22 mouse cellular contexts compared by ENCODE assay signal in the genomic region with DNA sequence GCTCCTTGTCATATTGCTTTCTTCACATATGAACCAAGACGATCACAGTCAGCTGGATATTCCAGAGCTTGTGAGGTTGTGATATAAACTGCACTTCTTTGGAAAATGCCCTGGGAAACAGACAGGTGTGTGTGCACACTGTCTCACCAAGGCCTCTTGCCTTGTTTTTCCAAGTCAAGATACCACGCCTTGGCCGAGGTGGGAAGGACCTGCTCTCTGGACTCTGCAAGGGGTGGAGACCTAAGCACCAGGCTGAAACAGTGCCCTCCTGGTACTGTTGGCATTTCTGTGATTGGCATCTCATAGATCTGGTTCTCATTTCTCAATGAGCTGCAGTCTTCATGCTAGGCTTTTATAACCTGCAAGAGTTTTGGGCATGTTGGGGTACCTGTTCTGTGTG.
"Had no signal": no experiment of that assay in that cellular context is flagged by ENCODE, and none has a peak within 500 bp of the region (broad histone marks: within the 10 kb centered on the region; RNA-seq: fewer than 3 reads in every experiment).

No protein-coding gene starts in this region.

- H3K9me3 ChIP-seq: heart, embryonic 13.5 days; heart, embryonic 15.5 days; hindbrain, embryonic 13.5 days; hindbrain, embryonic 15.5 days; limb, embryonic 10.5 days; limb, embryonic 12.5 days had no signal

- H3K27ac ChIP-seq: heart, adult 2 months; heart, embryonic 13.5 days; heart, embryonic 15.5 days; hindbrain, embryonic 13.5 days; hindbrain, embryonic 15.5 days; hindbrain, postnatal 0 days; layer of hippocampus, adult 2 months; left cerebral cortex, adult 2 months; limb, embryonic 10.5 days; limb, embryonic 12.5 days had no signal

- H3K9ac ChIP-seq: heart, embryonic 13.5 days; heart, embryonic 15.5 days; hindbrain, embryonic 13.5 days; hindbrain, embryonic 15.5 days; limb, embryonic 12.5 days had no signal

- H3K4me2 ChIP-seq: heart, embryonic 11.5 days; heart, embryonic 13.5 days; heart, embryonic 15.5 days; hindbrain, embryonic 13.5 days; hindbrain, embryonic 15.5 days; limb, embryonic 12.5 days; liver, embryonic 11.5 days had no signal

- H3K27me3 ChIP-seq: heart, embryonic 15.5 days; limb, embryonic 12.5 days had no signal

- ATAC-seq: hindbrain, postnatal 0 days had no signal

- H3K36me3 ChIP-seq: heart, embryonic 13.5 days; heart, embryonic 15.5 days; hindbrain, embryonic 13.5 days; hindbrain, embryonic 15.5 days; limb, embryonic 10.5 days; limb, embryonic 12.5 days had no signal

- DNase-seq: gastrocnemius, postnatal 14 days; gastrocnemius, postnatal 36 days; heart, adult 2 months; heart, postnatal 14 days; heart, postnatal 36 days; kidney, adult 18-20 months; kidney, adult 8-10 months; kidney, postnatal 10 days; kidney, postnatal 25 days; kidney, postnatal 4 days; liver had no signal

- H3K4me1 ChIP-seq: heart, embryonic 13.5 days; heart, embryonic 15.5 days; hindbrain, embryonic 13.5 days; limb, embryonic 10.5 days; limb, embryonic 12.5 days had no signal

- H3K4me3 ChIP-seq: heart, adult 2 months; heart, embryonic 13.5 days; heart, embryonic 15.5 days; hindbrain, embryonic 13.5 days; hindbrain, embryonic 15.5 days; layer of hippocampus, adult 2 months; left cerebral cortex, adult 2 months; limb, embryonic 10.5 days; limb, embryonic 12.5 days had no signal
